ENCODE assay signal across 8 mouse cellular contexts in the genomic region with DNA sequence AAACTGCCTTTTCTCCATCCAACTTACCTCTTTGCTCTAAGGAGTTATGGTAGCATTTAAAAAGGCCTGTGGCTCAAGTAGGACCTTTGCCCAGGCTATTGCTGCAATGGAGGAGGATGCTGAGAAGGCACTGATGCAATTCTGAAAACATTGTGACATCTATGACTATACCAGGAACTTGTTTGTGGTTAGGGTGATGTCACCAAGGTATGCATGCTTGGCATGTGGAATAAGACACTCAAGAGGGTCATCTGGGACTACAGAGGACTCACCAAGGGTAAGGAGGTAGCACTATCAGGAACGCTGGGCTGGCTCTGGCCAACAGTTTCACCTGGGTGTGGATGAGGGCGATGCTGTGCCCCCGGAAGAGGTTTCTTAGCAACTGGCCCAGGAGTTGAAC. TPM values are rescaled to one million over a fixed set of nuclear protein-coding genes. Genes with fewer than 3 reads are reported as not detected.
DNase-seq lines count a peak whose midpoint lies in the region; ATAC-seq lines count a peak whose summit lies in the region.

A gene (minus strand): TSS at position 108 of the 400 bp plus-strand sequence.

- H3K27me3 ChIP-seq in kidney, embryonic 14.5 days (ENCODE audit: control insufficient read depth, insufficient read depth, low read length) = no peaks in the 10 kb centered on the region

- no peak within 1 kb of the TSS for H3K4me3 ChIP-seq in kidney, embryonic 14.5 days (ENCODE audit: low read length)
- H3K4me3 ChIP-seq in macrophage (ENCODE audit: inconsistent target) = no peak within 1 kb of the TSS

- no peak for ATAC-seq in kidney, embryonic 14.5 days (ENCODE audit: low FRiP score, low TSS enrichment)
- ATAC-seq in common myeloid progenitor, adult 5-6 weeks (replicated peaks; ENCODE audit: low read depth, poor library complexity, severe bottlenecking) = peak; percentile 46
- ATAC-seq in granulocyte monocyte progenitor cell, adult 5-6 weeks (replicated peaks; ENCODE audit: poor library complexity, severe bottlenecking) = peak; percentile 81
- no peak for ATAC-seq in CD4-positive, CD25-positive, alpha-beta regulatory T cell, adult 4 months

- H3K4me2 ChIP-seq in kidney, embryonic 14.5 days (replicated peaks; ENCODE audit: low read depth, low read length) = no peak within 1 kb of the TSS

- no peak within 1 kb of the TSS for H3K9ac ChIP-seq in kidney, embryonic 14.5 days (ENCODE audit: low read depth, low read length)

- DNase-seq in kidney, adult 18-20 months = no peak
- no peak for DNase-seq in layer of hippocampus, postnatal 10 days (ENCODE audit: low spot score in 2 of 2)
- DNase-seq in urinary bladder, postnatal 25 days (ENCODE audit: low spot score) = no peak

- H3K27ac ChIP-seq in kidney, embryonic 14.5 days (ENCODE audit: low read depth, low read length) = no peak within 1 kb of the TSS
- no peak within 1 kb of the TSS for H3K27ac ChIP-seq in macrophage

- 82% methylated on average over 3 of the region's 3 CpGs for WGBS in kidney, embryonic 14.5 days
- 89% methylated on average over 3 of the region's 3 CpGs for WGBS in macrophage (ENCODE audit: missing documents)

- H3K4me1 ChIP-seq in kidney, embryonic 14.5 days (ENCODE audit: control insufficient read depth, insufficient read depth, low read length) = no peaks in the 10 kb centered on the region

- no peaks in the 10 kb centered on the region for H3K79me2 ChIP-seq in macrophage (ENCODE audit: inconsistent target)

- no peaks in the 10 kb centered on the region for H3K9me3 ChIP-seq in kidney, embryonic 14.5 days (ENCODE audit: control insufficient read depth, low read length)

- no peaks in the 10 kb centered on the region for H3K36me3 ChIP-seq in kidney, embryonic 14.5 days (ENCODE audit: control insufficient read depth, insufficient read depth, low read length)
- no peaks in the 10 kb centered on the region for H3K36me3 ChIP-seq in macrophage (ENCODE audit: inconsistent target)

RNA-seq across cellular contexts. Expression of the gene that starts here (rescaled TPM):
- 31.0 and 44.8 TPM in 2 replicates for polyA plus RNA-seq in kidney, embryonic 14.5 days (2014; fragmentation: Nextera tagmentation; extraction: Ambion mirVana)
- total RNA-seq in common myeloid progenitor, adult 5-6 weeks (2017) = 24.7 and 29.2 TPM in 2 replicates
- total RNA-seq in granulocyte monocyte progenitor cell, adult 5-6 weeks (2014; fragmentation: Nextera tagmentation) = 8.5 and 11.5 TPM in 2 replicates
- total RNA-seq in granulocyte monocyte progenitor cell, adult 5-6 weeks (2017) = 14.3 and 20.2 TPM in 2 replicates
- 100 to 1,000 TPM; 164 to 180 TPM for total RNA-seq in layer of hippocampus, postnatal 10 days (2021)
- 10 to 100 TPM; 15.3 to 54.2 (median 30.0) TPM for total RNA-seq in macrophage (2018; cell fraction: chromatin; rRNA removed)
- total RNA-seq in macrophage (2018; cell fraction: cytosol; rRNA removed) = 10 to 100 TPM; 41.8 to 60.3 (median 52.7) TPM
- total RNA-seq in macrophage (2018; cell fraction: nucleus; rRNA removed) = 10 to 100 TPM; 21.2 to 91.9 (median 48.2) TPM
- polyA plus RNA-seq in macrophage (2018) = 43.7 to 48.9 TPM (median 47.2 TPM) in 3 replicates
- polyA plus RNA-seq in CD4-positive, CD25-positive, alpha-beta regulatory T cell, adult 4 months (2017; shearing (Covaris generic)) = 1 to 10 TPM; 3.6 to 6.7 TPM

Comparison
In these comparisons a context has a peak if more than half of its experiments do, and no peak if none do; other contexts are left out.
1. ATAC-seq: peak in common myeloid progenitor, adult 5-6 weeks (single experiment) and granulocyte monocyte progenitor cell, adult 5-6 weeks (single experiment); none in kidney, embryonic 14.5 days (single experiment) and CD4-positive, CD25-positive, alpha-beta regulatory T cell, adult 4 months (single experiment).